Mouse (Mus musculus) kidney, adult 9 months (tissue): ENCODE measurements around the gene Engase.

ENCODE experiments used
- DNase-seq: peaks from one replicate; pipeline ENCODE4 v3.0.0; 2022

Gene Engase

GRCm38 (mm10) chr11:118488907-118489270 is 12.3 kb downstream of the Engase start:
- DNase-seq: no peak

- DNase-seq: peak; percentile 70
These were observed 14.1 kb downstream of the Engase start for GRCm38 (mm10) chr11:118490566-118491218.

- no peak for DNase-seq
These were observed 14.6 kb downstream of the Engase start for GRCm38 (mm10) chr11:118491230-118491629.

- no peak for DNase-seq
These were observed 16.8 kb downstream of the Engase start for GRCm38 (mm10) chr11:118493458-118493857.

- no peak for DNase-seq
These were observed 17.5 kb downstream of the Engase start for GRCm38 (mm10) chr11:118494001-118494737.

- no peak for DNase-seq
These were observed 18.4 kb downstream of the Engase start for GRCm38 (mm10) chr11:118495065-118495464.

GRCm38 (mm10) chr11:118496066-118496689 is 19.5 kb downstream of the Engase start:
- peak; percentile 88 for DNase-seq

- DNase-seq: no peak
These were observed 26.4 kb downstream of the Engase start for GRCm38 (mm10) chr11:118502990-118503389.

- DNase-seq: no peak
These were observed 27.0 kb downstream of the Engase start for GRCm38 (mm10) chr11:118503418-118504179.

- DNase-seq: no peak
These were observed 27.5 kb downstream of the Engase start for GRCm38 (mm10) chr11:118504180-118504454.

GRCm38 (mm10) chr11:118507095-118507494 is 30.5 kb downstream of the Engase start:
- DNase-seq: no peak

- DNase-seq: peak; percentile 84
These were observed 31.3 kb downstream of the Engase start for GRCm38 (mm10) chr11:118507904-118508303.

- no peak for DNase-seq
These were observed 31.7 kb downstream of the Engase start for GRCm38 (mm10) chr11:118508341-118508740.

- DNase-seq: peak; percentile 49
These were observed 35.2 kb downstream of the Engase start for GRCm38 (mm10) chr11:118511851-118512250.

GRCm38 (mm10) chr11:118512257-118512910 is 35.8 kb downstream of the Engase start:
- DNase-seq: no peak

- no peak for DNase-seq
These were observed 41.3 kb downstream of the Engase start for GRCm38 (mm10) chr11:118517924-118518323.

- DNase-seq: no peak
These were observed 42.1 kb downstream of the Engase start for GRCm38 (mm10) chr11:118518743-118519142.

- peak; percentile 15 for DNase-seq
These were observed 43.6 kb downstream of the Engase start for GRCm38 (mm10) chr11:118520251-118520650.

- DNase-seq: no peak
These were observed 44.3 kb downstream of the Engase start for GRCm38 (mm10) chr11:118520932-118521331.

GRCm38 (mm10) chr11:118523496-118524145 is 47.0 kb downstream of the Engase start:
- no peak for DNase-seq

- no peak for DNase-seq
These were observed 48.4 kb downstream of the Engase start for GRCm38 (mm10) chr11:118525059-118525458.

- no peak for DNase-seq
These were observed 52.1 kb downstream of the Engase start for GRCm38 (mm10) chr11:118528761-118529160.
